Comparison of ENCODE assay signal across 8 mouse cellular contexts in the genomic region with DNA sequence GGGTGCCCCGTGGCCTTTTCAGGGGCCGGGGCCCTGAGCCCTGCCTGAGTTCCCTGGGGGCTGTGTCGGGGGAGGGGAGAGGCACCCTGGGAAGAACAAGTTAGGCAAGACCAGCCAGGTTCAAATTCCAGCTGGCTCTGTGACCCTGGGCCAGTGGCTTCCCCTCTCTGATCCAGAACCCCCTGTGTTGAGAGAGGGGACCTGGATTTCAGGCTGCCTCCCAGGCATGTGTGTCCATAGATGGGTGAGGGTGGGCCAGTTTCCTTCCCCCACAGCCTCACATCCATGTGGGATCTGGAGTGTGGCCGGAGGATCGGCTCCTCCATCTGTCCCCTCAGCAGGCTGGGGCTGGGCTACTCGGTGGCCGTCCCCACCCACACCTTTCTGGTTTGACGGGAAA. TPM values are rescaled to one million over a fixed set of nuclear protein-coding genes. Genes with fewer than 3 reads are reported as not detected.
DNase-seq lines count a peak whose midpoint lies in the region; ATAC-seq lines count a peak whose summit lies in the region.

No protein-coding gene starts in this region.

- no peaks in the 10 kb centered on the region for H3K27me3 ChIP-seq in kidney, embryonic 14.5 days (ENCODE audit: control insufficient read depth, insufficient read depth, low read length)
- H3K27me3 ChIP-seq in forebrain, embryonic 13.5 days = peaks cover 10% of the 10 kb centered on the region
- no peaks in the 10 kb centered on the region for H3K27me3 ChIP-seq in liver, embryonic 15.5 days

- peak overlapping the region; percentile 90 for H3K4me3 ChIP-seq in kidney, embryonic 14.5 days (ENCODE audit: low read length)
- peak overlapping the region; percentile 94 for H3K4me3 ChIP-seq in brown adipose tissue, adult 24 weeks (ENCODE audit: insufficient read depth, low read depth, low read length)
- peak overlapping the region; percentile 85 for H3K4me3 ChIP-seq in forebrain, embryonic 13.5 days
- H3K4me3 ChIP-seq in liver, embryonic 15.5 days (replicated peaks) = peak overlapping the region; percentile 86

- peak overlapping the region; percentile 47 for H3K9ac ChIP-seq in kidney, embryonic 14.5 days (ENCODE audit: low read depth, low read length)
- peak overlapping the region; percentile 40; the same call in 1 of the 2 replicates for H3K9ac ChIP-seq in forebrain, embryonic 13.5 days
- peak overlapping the region; percentile 84 for H3K9ac ChIP-seq in liver, embryonic 15.5 days

- H3K4me2 ChIP-seq in kidney, embryonic 14.5 days (replicated peaks; ENCODE audit: low read depth, low read length) = peak overlapping the region; percentile 31
- H3K4me2 ChIP-seq in forebrain, embryonic 13.5 days = peak overlapping the region; percentile 91
- H3K4me2 ChIP-seq in liver, embryonic 15.5 days = peak overlapping the region; percentile 92

- peak overlapping the region; percentile 65 for H3K27ac ChIP-seq in kidney, embryonic 14.5 days (ENCODE audit: low read depth, low read length)
- peak overlapping the region; percentile 82 for H3K27ac ChIP-seq in brown adipose tissue, adult 24 weeks (replicated peaks; ENCODE audit: low read depth, low read length)
- H3K27ac ChIP-seq in forebrain, embryonic 13.5 days = peak overlapping the region; percentile 19; the same call in 1 of the 2 replicates
- peak overlapping the region; percentile 88 for H3K27ac ChIP-seq in liver, embryonic 15.5 days (replicated peaks)

- ATAC-seq in kidney, embryonic 14.5 days (ENCODE audit: low FRiP score, low TSS enrichment) = no peak
- ATAC-seq in forebrain, embryonic 13.5 days = no peak
- ATAC-seq in liver, embryonic 15.5 days (ENCODE audit: insufficient read depth) = no peak
- ATAC-seq in monocyte, adult 5-6 weeks (replicated peaks; ENCODE audit: insufficient number of reproducible peaks, low FRiP score, low TSS enrichment, poor library complexity, severe bottlenecking) = no peak

- H3K9me3 ChIP-seq in kidney, embryonic 14.5 days (ENCODE audit: control insufficient read depth, low read length) = no peaks in the 10 kb centered on the region
- no peaks in the 10 kb centered on the region for H3K9me3 ChIP-seq in forebrain, embryonic 13.5 days (replicated peaks)
- H3K9me3 ChIP-seq in liver, embryonic 15.5 days (replicated peaks) = no peaks in the 10 kb centered on the region

- peaks cover 20% of the 10 kb centered on the region for H3K36me3 ChIP-seq in kidney, embryonic 14.5 days (ENCODE audit: control insufficient read depth, insufficient read depth, low read length)
- peaks cover 17% of the 10 kb centered on the region for H3K36me3 ChIP-seq in forebrain, embryonic 13.5 days (ENCODE audit: poor library complexity, severe bottlenecking)
- H3K36me3 ChIP-seq in liver, embryonic 15.5 days (replicated peaks) = peaks cover 52% of the 10 kb centered on the region

- WGBS in kidney, embryonic 14.5 days = 47% methylated on average over 8 of the region's 8 CpGs
- 66% methylated on average over 8 of the region's 8 CpGs for WGBS in forebrain, embryonic 13.5 days
- 31% methylated on average over 8 of the region's 8 CpGs for WGBS in liver, embryonic 15.5 days (ENCODE audit: insufficient replicate concordance)

- DNase-seq in kidney, postnatal 10 days = no peak
- no peak for DNase-seq in gastrocnemius, postnatal 4 days (ENCODE audit: low spot score in 2 of 2)
- no peak for DNase-seq in B cell, adult 2 months

- peaks cover 46% of the 10 kb centered on the region for H3K4me1 ChIP-seq in kidney, embryonic 14.5 days (ENCODE audit: control insufficient read depth, insufficient read depth, low read length)
- peaks cover 32% of the 10 kb centered on the region for H3K4me1 ChIP-seq in brown adipose tissue, adult 24 weeks (ENCODE audit: control insufficient read depth, insufficient read depth, insufficient read length, low read length)
- peaks cover 56% of the 10 kb centered on the region for H3K4me1 ChIP-seq in forebrain, embryonic 13.5 days
- peaks cover 78% of the 10 kb centered on the region for H3K4me1 ChIP-seq in liver, embryonic 15.5 days (replicated peaks)

RNA-seq across cellular contexts. Expression of a gene that starts 5.0 kb away (rescaled TPM):
- 16.1 and 18.1 TPM in 2 replicates for polyA plus RNA-seq in kidney, embryonic 14.5 days (2014; fragmentation: Nextera tagmentation; extraction: Ambion mirVana)
- polyA plus RNA-seq in brown adipose tissue, adult 24 weeks (2012; ENCODE audit: insufficient read depth, insufficient read length, missing spikeins) = 28.4 and 29.6 TPM in 2 replicates
- 10.4 and 10.6 TPM in 2 replicates for polyA plus RNA-seq in forebrain, embryonic 13.5 days (2015; fragmentation: Nextera tagmentation; extraction: Ambion mirVana)
- 47.6 and 56.9 TPM in 2 replicates for polyA plus RNA-seq in liver, embryonic 15.5 days (2015; fragmentation: Nextera tagmentation; extraction: Ambion mirVana)
- total RNA-seq in gastrocnemius, postnatal 4 days (2021) = 10 to 100 TPM; 37.7 to 42.0 TPM
- total RNA-seq in monocyte, adult 5-6 weeks (2017) = 28.4 to 40.6 TPM (median 30.5 TPM) in 3 replicates

RNA-seq across cellular contexts. Expression of a gene that starts 27.7 kb away (rescaled TPM):
- 45.3 and 48.4 TPM in 2 replicates for polyA plus RNA-seq in kidney, embryonic 14.5 days (2014; fragmentation: Nextera tagmentation; extraction: Ambion mirVana)
- 10.3 and 13.4 TPM in 2 replicates for polyA plus RNA-seq in brown adipose tissue, adult 24 weeks (2012; ENCODE audit: insufficient read depth, insufficient read length, missing spikeins)
- polyA plus RNA-seq in forebrain, embryonic 13.5 days (2015; fragmentation: Nextera tagmentation; extraction: Ambion mirVana) = 54.2 and 57.0 TPM in 2 replicates
- 26.0 and 32.6 TPM in 2 replicates for polyA plus RNA-seq in liver, embryonic 15.5 days (2015; fragmentation: Nextera tagmentation; extraction: Ambion mirVana)
- total RNA-seq in gastrocnemius, postnatal 4 days (2021) = 10 to 100 TPM; 22.1 to 22.5 TPM
- total RNA-seq in monocyte, adult 5-6 weeks (2017) = 13.0 to 24.9 TPM (median 21.2 TPM) in 3 replicates

RNA-seq across cellular contexts. Expression of a gene that starts 34.3 kb away (rescaled TPM):
- 187 and 208 TPM in 2 replicates for polyA plus RNA-seq in kidney, embryonic 14.5 days (2014; fragmentation: Nextera tagmentation; extraction: Ambion mirVana)
- 64.4 and 88.3 TPM in 2 replicates for polyA plus RNA-seq in brown adipose tissue, adult 24 weeks (2012; ENCODE audit: insufficient read depth, insufficient read length, missing spikeins)
- 200 and 211 TPM in 2 replicates for polyA plus RNA-seq in forebrain, embryonic 13.5 days (2015; fragmentation: Nextera tagmentation; extraction: Ambion mirVana)
- 111 and 117 TPM in 2 replicates for polyA plus RNA-seq in liver, embryonic 15.5 days (2015; fragmentation: Nextera tagmentation; extraction: Ambion mirVana)
- 100 to 1,000 TPM; 148 to 152 TPM for total RNA-seq in gastrocnemius, postnatal 4 days (2021)
- 62.4 to 77.3 TPM (median 66.5 TPM) in 3 replicates for total RNA-seq in monocyte, adult 5-6 weeks (2017)

RNA-seq across cellular contexts. Expression of a gene that starts 36.4 kb away (rescaled TPM):
- polyA plus RNA-seq in kidney, embryonic 14.5 days (2014; fragmentation: Nextera tagmentation; extraction: Ambion mirVana) = 465 and 473 TPM in 2 replicates
- 538 and 581 TPM in 2 replicates for polyA plus RNA-seq in brown adipose tissue, adult 24 weeks (2012; ENCODE audit: insufficient read depth, insufficient read length, missing spikeins)
- polyA plus RNA-seq in forebrain, embryonic 13.5 days (2015; fragmentation: Nextera tagmentation; extraction: Ambion mirVana) = 555 and 583 TPM in 2 replicates
- 270 and 306 TPM in 2 replicates for polyA plus RNA-seq in liver, embryonic 15.5 days (2015; fragmentation: Nextera tagmentation; extraction: Ambion mirVana)
- total RNA-seq in gastrocnemius, postnatal 4 days (2021) = 1,000 to 10,000 TPM; 1,324 to 1,404 TPM
- 1,029 to 1,258 TPM (median 1,077 TPM) in 3 replicates for total RNA-seq in monocyte, adult 5-6 weeks (2017)

RNA-seq across cellular contexts. Expression of a gene that starts 41.3 kb away (rescaled TPM):
- 0.11 and 0.24 TPM in 2 replicates for polyA plus RNA-seq in kidney, embryonic 14.5 days (2014; fragmentation: Nextera tagmentation; extraction: Ambion mirVana)
- polyA plus RNA-seq in brown adipose tissue, adult 24 weeks (2012; ENCODE audit: insufficient read depth, insufficient read length, missing spikeins) = not detected in 2 replicates
- polyA plus RNA-seq in forebrain, embryonic 13.5 days (2015; fragmentation: Nextera tagmentation; extraction: Ambion mirVana) = 0.30 and 0.42 TPM in 2 replicates
- polyA plus RNA-seq in liver, embryonic 15.5 days (2015; fragmentation: Nextera tagmentation; extraction: Ambion mirVana) = 32.9 and 36.3 TPM in 2 replicates
- total RNA-seq in gastrocnemius, postnatal 4 days (2021) = 1 to 10 TPM; 1.2 to 1.5 TPM
- total RNA-seq in monocyte, adult 5-6 weeks (2017) = 0.39 TPM in 1 of 3 replicates, not detected in the others

Comparison
In these comparisons a context has a peak if more than half of its experiments do, and no peak if none do; other contexts are left out.
1. H3K27ac ChIP-seq: peak in every context shown above with its lines; median percentile 88 in liver, embryonic 15.5 days; 82 in brown adipose tissue, adult 24 weeks; 65 in kidney, embryonic 14.5 days; 19 in forebrain, embryonic 13.5 days.
2. H3K4me2 ChIP-seq: peak in every context shown above with its lines; median percentile 92 in liver, embryonic 15.5 days; 91 in forebrain, embryonic 13.5 days; 31 in kidney, embryonic 14.5 days.